Mouse (Mus musculus): ENCODE results near the gene Hs6st1.
"Not testable (repeated sequence)": the region's sequence is repeated elsewhere in the genome, so short reads cannot be mapped to it uniquely, and the experiment has no call there.

The Hs6st1 gene

DNA sequence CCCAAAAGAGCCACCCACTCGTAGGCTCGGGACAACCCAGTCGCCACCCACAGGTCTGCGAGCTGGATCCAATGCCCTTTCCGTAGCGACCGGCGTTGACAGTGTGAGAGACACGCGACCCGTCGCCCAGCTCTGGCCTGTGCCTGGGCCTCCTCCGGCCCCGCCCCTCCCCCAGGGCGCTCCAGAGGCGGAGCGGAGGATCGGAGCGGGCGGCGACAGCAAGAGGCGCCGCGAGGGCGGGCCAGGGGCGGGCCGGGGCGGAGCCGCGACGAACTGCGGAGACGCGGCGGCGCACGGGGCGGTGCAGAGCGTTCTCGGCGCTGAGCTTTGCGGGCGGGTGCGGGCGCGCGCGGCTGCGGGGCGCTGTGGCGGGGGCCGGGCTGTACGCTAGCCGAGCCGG, at the start of gene Hs6st1:
Gene Hs6st1 (plus strand): TSS at position 325 of the 400 bp plus-strand sequence.
- DNase-seq = peak; percentile 94

DNA sequence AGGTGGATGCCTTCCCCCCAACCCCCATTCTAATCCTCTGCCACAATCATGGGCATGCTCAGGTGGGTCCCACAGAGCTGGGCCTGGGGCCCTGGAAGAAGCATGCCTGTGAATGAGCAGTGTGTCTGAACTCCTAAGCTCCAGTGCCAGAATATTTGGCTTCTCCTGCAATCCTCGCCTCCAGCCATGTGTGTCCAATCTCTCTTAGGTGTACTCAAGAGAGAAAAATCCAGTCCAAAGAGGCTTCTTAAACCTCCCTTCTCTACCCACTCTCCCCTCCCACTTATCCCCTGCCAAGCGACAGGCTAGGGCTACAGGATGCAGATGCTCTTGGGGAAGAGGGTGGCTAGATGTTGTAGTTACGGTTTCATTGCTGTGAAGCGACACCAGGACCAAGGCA, 49.6 kb upstream of the Hs6st1 start:
- DNase-seq = no peak

DNA sequence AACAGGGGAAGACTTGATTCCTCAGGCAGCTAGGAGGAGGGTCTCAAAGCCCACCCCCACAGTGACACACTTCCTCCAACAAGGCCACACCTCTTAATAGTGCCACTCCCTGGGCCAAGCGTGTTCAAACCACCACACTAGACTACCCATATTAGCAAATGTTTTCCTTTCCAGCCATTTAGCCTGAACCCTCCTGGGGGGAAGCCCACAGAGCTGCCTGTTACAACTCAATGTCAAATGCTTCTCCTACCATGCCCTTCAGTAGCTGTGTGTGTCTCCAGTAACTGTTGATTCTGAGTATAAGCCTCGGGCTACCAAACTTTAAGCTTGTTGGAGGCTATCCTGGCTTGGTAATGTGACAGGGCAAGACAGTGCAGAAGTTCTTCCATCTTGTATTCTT, 49.0 kb upstream of the Hs6st1 start:
- DNase-seq = no peak

DNA sequence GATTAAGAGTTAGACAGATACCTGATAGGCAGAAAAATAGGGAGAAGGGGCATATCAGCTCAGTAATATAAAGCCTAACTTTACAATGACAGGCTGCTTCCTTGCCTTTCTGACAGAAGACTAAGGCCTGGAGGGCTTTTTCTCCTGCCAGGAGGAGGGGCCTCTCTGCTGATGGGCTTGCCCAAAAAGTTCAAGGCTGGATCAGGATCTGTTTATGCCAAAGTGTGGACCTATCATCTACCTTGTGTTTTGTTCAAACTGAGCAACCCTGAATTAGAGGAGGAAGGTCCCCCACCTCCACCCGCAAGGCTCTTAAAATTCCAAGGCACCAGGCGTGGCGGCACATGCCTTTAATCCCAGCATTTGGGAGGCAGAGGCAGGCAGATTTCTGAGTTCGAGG, 47.9 kb upstream of the Hs6st1 start:
- no peak for DNase-seq

DNA sequence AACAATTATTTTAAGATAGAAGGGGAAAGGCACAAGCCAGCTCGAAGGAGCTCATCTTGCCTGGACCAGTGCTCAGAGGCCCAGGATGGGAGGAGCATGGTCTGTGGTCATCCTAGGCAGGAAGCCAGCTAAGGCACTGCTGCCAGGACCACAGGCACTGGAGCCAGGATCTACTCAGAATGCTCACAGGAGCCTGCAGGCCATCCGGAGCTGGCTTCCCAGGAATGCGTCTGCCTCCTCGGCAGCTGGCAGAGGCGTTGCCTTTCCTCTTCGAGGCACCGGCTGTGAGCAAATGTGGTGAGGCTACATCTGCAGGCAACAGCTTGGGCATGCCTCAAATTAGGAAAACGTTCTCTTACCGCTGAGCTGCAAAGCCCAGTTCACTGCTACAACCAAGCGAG, 37.8 kb upstream of the Hs6st1 start:
- peak; percentile 84 for DNase-seq

DNA sequence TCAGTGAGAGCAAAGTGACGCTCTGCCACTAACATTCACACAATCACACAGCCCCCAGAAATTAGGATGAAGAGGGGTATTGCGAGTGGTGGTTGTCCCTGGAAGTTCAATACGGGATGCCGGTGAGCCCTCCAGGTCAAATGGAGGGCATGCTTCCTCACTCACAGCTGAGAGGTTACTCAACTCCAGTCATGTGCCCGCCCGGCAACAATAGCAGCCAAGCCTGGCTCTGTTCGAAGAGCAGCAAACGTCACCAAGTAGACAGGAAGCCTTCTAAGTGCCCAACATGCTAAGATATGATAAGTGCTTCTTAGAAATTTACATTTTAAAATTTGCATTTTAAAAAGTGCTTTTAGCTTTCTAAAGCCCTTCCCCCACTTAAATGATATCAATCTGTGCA, 29.4 kb upstream of the Hs6st1 start:
- DNase-seq = no peak

DNA sequence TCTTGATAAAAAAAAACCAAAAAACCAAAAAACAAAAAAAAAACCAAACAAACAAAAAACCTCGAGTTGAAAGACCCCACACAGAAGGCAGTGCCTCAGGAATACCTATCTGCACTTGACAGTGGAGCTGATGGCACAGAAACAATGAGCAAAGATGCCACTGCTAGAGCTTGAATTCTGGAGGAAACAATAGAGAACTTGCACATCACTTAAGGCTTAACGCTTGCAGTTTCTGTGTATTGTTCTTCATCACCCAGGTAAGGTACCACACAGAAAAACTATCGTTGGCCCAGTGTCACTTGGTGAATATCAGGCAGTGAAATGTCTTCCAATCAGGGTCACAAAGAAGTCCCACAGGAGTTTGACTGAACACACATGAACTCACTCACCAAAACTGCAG, 26.1 kb upstream of the Hs6st1 start:
- no peak for DNase-seq

DNA sequence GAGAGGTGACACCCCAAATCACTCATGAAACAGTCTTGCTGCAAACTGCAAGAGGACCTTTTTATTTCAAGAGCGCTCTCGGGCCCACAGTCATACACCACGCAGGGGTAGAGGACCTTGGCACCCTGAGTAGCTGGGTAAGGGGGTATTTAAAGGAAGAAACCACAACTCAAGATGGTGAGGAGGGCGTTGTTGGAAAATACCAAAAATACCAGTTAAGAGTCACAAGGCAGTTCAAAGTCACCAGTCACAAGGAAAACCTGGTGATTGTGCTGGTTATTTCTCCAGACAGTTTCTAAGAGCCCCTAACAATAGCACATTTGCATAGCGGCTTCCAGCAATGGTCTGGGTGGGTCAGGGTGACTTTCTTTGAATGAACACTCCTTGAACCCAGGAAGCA, 24.4 kb upstream of the Hs6st1 start:
- DNase-seq = not testable (repeated sequence)

DNA sequence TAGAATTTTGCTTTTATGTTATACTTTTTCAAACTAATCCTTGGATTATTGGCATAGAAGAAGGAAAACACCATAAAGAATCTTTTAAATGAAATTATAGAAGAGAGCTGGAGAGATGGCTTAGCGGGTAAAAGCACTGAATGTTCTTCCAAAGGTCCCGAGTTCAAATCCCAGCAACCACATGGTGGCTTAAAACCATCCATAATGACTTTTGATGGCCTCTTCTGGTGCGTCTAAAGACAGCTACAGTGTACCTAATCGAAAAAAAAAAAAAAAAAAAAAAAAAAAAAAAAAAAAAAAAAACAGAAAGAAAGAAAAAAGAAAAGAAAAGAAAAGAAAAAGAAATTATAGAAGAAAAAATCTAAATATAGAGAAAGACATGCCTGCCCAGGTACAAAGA, 23.9 kb upstream of the Hs6st1 start:
- DNase-seq = no peak

DNA sequence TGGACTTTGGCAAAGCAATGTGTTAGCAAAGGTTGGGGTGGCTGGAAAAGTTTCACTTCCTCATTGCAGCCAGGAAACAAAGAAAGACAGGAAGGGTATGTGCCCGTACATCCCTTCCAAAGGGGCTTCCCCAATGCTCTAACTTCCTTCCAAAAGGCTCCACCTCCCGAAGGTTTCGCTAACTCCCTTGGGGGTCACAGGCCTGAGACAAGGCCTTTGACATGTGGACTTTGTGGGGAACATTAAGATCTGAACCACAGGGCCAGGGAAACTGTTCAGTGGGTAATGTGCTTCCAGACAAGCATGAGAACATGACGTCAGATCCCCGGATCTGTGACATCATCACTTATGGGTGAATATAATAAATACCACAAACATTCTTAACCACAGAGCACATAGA, 15.5 kb upstream of the Hs6st1 start:
- peak; percentile 48 for DNase-seq

DNA sequence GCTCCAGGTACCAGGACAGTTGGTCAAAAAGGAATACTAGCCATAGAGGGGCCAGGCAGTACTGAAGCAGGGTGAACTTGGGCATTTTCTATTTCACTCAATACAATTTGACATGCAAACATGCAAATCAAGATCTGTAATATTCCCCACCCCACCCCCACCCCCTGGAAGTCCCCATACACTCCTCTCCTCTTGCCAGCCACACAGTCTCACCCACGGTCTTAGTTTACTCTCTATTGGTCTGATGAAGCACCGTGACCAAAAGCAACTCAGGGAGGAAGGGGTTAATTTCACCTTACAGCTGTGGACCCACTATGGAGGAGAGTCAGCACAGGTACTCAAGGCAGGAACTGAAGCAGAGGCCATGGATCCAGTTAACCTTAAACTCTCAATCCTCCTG, 14.6 kb upstream of the Hs6st1 start:
- no peak for DNase-seq

DNA sequence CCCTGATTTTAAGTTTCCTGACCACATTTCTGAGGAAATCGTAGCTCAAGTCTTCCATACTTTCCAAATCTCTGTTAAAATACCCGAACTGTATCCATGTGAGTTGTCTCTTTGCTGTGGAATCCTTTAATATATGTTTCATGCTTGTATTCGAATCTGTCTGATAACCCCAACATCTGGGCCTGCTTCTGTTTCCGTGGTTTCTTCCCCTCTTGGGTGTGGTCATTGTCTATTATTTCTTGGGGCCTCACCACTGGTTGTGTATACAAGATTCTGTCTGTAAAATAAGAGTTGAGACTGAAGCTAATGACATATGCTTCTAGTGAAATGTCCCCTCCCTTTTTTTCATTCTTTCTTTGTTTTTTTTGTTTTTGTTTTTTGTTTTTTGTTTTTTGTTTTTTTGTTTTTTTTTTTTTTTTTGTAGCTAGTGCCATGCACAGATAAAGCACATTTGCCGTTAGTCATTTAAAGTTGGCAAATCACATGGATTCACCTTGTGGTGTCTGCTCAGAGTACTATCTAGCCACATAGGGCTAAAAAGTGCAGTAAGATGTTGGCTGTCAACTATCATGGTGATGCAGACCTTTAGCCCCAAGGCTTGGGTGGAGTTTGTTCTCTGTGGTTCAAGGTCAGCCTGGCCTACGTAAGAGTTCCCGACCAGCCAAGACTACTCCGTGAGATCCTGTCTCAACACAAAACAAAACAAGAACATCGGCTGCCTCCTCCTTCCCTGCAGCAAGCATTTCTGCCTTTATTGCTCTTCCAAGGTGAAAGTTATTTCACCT, 13.8 kb upstream of the Hs6st1 start:
- DNase-seq = no peak

DNA sequence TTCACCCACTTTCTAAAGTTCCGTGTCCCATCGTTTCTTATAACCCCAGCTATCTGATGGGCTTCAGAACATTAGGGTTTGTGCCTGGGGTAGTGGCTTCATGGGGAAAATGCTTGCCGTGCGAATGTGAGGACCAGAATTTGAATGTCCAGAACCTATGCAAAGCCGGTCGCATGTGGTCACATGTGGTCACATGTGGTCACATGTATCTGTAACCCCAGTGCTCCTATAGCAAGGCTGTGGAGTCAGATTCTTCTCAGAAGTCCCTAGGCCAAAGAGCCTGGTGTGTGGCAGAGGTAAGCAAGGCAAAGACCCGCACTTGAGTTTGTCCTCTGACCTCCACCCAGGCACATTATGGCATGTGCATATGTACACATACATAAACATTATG, 13.2 kb upstream of the Hs6st1 start:
- no peak for DNase-seq

DNA sequence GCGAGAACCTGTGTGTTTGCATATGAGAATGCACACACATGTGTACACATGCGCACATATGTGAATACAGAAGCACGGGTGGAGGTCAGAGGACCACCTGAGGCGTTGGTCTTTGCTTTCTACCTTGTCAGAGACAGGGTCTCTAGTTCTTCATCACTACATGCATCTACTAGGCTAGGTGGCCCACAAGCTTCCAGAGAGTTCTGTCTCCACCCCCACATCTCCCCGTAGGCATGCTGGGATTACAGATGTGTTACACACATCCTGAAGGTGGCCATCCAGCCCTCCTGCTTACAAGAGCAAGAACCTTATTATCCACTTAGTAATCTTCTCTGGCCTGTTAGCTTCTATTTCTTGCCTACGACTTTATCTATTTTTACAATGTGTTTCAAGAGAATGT, 8.8 kb upstream of the Hs6st1 start:
- DNase-seq = no peak

DNA sequence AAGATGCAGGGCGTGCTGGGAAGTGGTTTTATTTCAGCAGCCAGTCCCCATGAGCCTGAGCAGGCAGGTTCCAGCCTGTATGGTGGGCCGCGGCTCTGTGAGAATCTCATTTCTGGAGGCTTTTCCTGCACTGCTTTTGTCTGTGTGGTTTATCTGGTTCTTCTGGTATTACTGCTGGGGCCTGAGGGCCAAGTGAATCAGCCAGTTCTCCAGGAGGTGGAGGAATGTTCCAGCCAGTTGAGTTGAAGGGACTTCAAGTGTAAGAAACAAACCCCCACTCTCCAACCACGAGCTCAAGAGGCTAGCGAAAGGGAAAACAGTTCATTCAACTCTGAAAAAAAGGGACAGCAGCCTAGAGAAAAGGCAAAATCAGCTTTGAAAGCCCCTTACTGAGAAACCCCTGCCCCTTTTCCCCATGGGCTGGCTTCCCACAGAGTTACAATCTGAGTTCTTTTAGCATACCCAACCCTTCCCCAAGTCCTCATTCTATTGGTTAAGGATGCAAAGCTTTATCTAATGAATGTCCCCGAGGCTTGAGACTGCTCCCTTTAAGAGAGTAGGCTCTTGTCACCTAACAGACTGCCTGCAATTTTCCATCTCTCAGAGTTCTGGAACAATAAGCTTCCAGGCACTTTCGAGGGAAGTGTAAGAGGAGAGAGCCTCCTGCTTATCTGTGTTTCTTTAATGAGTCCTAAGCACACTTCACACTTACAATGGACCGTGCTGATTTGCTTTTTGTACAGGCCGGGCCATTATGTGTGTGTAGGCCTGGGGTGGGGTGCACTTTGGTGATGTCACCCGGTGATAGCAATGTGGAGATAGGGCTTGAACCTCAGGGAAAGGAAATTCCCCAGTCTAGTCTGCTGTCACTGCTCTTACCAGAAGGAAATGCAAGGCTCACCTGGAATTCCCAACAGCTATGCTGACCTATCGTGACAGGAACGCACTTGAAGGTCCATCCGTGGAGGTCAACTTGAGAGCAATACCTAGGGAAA, 7.9 kb upstream of the Hs6st1 start:
- DNase-seq = no peak

DNA sequence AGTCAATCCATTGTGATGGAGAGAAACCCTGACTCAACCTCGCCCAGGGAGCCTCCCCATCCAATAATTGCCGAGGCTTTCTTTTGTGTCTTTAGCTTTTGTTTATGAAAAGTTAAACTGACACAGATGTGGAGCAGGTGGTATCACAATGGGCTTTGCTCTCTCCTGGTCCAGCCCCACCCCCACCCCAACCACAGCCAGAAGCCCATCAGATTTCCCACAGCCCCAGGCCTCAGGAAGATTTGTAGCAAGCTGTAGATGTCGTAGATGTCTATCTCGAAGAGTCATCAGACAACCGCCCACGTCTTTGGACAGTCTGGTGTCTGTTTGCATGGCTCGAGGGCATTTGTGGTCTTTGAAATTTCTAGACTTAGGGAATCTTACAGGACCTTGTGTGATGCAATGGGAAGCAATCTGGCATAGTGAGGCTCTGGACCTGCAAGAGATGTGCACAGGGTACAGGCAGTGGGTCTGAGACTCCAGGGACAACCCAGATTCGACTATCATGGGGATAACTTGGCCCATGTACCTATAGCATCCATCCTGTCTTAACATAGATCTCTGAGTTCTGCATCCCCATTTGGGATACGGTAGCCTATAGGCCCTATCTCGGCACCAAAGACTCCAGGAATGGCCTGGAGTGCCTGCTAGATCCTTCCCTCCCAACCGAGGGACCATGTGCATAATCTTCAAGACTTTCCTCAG, 6.8 kb upstream of the Hs6st1 start:
- DNase-seq = no peak

DNA sequence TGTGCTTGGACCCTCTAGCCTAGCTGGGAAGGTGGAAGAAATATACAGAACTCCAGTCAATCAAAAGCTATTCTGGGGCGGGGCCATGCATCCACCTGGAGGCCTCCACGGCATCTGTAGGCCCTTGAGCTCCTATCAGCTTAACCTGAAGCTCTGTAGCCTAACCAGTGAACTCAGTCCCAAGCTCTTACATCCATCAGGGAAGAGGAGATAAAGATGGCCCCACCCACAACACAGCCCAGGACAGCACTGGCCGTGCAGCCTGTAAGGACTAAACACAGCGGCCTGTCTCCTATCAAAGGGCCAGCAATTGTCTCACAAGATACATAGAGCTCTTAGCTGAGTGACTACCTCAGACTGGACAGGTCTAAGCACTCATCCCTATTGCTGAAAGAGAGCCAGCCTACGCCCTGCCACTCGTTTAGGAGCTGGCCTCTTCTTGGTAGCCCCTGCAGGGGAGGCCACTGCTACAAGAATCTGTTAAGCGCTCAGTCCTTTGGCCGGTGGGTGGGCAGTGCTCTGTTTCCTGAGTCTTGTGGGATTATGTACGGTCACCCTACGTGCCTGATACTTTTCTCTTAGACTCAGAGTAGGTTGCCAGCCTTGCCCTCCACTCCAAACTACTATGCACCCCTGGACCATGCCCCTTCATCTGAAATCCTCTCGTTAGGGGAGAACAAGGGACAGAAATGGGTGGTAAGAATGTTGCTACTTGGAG, 6.0 kb upstream of the Hs6st1 start:
- DNase-seq = no peak

DNA sequence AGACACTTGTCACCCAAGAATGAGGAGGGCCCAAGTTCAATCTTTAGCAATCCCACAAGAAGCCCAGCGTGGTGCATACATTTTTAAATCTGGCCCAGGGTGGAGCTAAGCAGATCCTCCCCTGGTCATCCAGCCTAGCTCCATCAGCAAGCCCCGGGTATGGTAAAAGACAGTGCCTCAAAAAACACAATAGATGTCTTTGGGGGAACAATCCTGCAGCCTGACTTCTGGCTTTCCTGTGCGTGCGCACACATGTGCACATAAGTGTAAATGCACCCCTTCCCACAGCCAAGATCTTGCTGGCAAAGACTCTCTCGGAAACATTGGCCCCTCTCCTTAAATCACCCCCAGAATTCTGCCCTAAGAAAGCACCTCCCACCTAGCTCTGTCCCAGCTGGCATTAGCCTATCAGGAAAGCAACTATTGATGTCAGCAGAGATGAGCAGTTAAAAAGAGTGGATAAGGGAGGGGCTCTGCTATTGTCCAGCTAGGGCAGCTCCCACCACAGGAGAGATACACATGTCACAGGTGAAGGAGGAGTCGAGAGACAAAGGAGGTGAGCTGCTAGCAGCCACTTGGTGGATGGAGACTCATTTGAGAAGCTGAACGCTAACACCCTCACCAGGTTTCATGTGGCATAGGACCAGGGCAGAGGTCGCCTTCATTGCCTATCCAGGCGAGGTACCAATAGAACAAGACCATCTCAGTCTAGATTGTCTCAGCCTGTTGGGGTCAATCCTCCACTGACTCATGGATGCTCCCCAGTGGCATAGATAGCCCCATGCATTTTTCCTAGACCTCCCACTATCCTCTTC, 5.2 kb upstream of the Hs6st1 start:
- no peak for DNase-seq

DNA sequence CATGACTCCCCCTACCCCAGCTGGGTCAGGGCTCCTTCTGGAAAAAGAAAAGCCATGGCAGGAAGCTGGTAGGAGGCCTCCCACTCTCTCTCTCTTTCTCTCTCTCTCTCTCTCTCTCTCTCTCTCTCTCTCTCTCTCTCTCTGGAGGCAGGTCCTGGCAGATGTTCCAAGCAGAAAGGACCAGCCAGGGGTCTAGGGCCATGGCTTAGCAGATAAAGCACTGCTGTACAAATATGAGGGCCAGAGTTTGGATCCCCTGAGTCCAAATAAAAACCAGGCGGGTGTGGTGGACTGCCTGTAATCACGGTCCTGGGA, 4.6 kb upstream of the Hs6st1 start:
- DNase-seq = no peak

DNA sequence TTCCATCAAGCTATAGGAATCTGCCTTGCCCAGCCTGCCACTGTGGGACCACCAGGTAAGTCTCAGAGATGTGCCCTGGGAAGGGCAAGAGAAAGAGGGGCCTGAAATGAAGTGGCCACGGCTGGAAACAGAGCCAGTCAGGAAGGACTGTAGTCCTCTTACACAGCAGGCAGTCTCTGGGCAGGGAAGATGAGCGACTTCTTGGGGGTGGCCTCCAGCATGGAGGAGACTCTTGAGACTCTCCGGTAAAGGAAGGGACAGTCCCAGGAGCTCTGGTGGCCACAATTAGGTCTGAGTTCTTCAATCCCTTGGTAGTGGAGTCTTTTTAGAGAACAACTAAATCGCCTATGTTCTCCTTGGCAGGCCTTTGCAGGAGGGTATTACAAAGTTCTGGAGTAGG, 4.0 kb upstream of the Hs6st1 start:
- DNase-seq = no peak

DNA sequence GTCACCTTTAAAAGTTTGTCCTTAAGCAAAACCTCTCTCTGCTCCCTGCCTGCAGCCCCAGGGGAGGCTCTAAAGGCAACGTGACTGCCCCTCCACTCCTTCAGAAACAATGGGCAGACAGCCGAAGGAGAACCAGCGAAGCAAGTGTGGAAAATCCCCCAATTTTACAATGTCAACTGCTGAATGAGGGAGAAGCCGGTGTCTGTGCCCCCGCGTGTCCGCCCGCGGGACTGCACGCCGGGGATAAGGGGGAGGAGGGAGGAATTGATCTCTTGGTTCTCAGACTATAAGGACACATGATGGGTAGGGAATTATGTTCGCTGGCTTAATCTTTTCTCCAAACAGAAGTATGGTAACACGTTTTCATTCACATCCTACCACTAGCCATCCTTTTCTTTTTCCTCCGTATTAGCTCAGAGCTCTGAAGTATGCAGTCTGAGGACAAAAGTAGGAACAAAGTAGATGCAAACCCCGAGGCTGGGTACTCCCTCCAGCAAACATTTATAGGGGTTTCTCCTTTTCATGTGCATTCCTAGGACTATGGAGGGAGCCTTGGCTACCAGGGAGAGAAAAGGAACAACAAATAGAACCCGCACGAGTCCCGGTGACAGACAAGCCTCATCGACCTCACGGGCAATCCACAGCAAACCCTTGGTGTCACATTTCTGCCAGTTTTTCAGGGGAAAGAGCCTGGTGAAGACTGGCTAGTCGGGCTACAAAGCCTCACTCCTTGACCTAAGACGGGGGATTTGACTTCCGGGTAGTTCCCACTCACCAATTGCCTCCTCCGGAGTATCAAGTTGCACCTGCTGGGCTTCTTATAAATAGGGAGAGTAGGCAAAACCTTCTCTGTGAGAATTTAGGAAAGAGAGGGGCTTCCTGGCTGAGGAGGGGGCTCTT, 3.1 kb upstream of the Hs6st1 start:
- DNase-seq = peak; percentile 92
